8 mouse cellular contexts compared by ENCODE assay signal in the genomic region with DNA sequence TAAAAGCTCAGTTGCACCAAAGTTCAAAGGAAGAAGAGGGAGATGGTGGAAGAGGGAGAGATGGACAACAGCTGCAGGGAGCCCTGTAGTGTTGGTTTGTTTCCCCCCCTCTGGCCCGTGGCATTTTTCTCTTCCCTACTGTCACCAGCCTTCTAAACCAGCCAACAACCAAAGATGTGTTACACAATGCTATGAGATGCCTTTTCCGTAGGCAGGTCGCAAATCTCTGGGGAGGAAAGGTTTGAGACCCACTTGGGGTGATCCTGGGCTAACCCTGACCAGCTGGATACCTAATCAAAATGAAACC. TPM values are rescaled to one million over a fixed set of nuclear protein-coding genes. Genes with fewer than 3 reads are reported as not detected.
DNase-seq lines count a peak whose midpoint lies in the region; ATAC-seq and TF ChIP-seq lines count a peak whose summit lies in the region.

No protein-coding gene starts in this region.

- no peak for DNase-seq in heart, embryonic 10.5 days (ENCODE audit: low spot score)
- no peak for DNase-seq in heart, adult 11 months
- no peak for DNase-seq in gastrocnemius, postnatal 4 days (ENCODE audit: low spot score in 2 of 2)
- no peak for DNase-seq in yolk sac, embryonic 10.5 days (ENCODE audit: low spot score)

- H3K4me1 ChIP-seq in heart, embryonic 10.5 days = no peaks in the 10 kb centered on the region
- peaks cover 15% of the 10 kb centered on the region for H3K4me1 ChIP-seq in E14TG2a.4 (replicated peaks; ENCODE audit: low read depth, low read length)

- WGBS in heart, embryonic 10.5 days = 29% methylated on average over 3 of the region's 3 CpGs

- no peak for TF ChIP-seq CTCF in E14TG2a.4 (conservative IDR thresholded peaks at IDR 0.05; ENCODE audit: low read length)

- ATAC-seq in granulocyte monocyte progenitor cell, adult 5-6 weeks (replicated peaks; ENCODE audit: poor library complexity, severe bottlenecking) = peak; percentile 54
- ATAC-seq in megakaryocyte progenitor cell, adult 5-6 weeks (replicated peaks; ENCODE audit: poor library complexity) = peak; percentile 20; the same call in 1 of the 2 replicates
- ATAC-seq in erythroid progenitor cell, adult 5-6 weeks (replicated peaks; ENCODE audit: low FRiP score, poor library complexity, severe bottlenecking) = no peak

- peaks cover 5% of the 10 kb centered on the region for H3K36me3 ChIP-seq in heart, embryonic 10.5 days
- peaks cover 17% of the 10 kb centered on the region for H3K36me3 ChIP-seq in E14TG2a.4 (ENCODE audit: insufficient read depth, low read length)

- no peaks in the 10 kb centered on the region for H3K27me3 ChIP-seq in heart, embryonic 10.5 days (ENCODE audit: insufficient read depth, poor library complexity, severe bottlenecking)
- H3K27me3 ChIP-seq in E14TG2a.4 (ENCODE audit: insufficient read depth, low read length) = no peaks in the 10 kb centered on the region

- no peaks in the 10 kb centered on the region for H3K9me3 ChIP-seq in heart, embryonic 10.5 days
- no peaks in the 10 kb centered on the region for H3K9me3 ChIP-seq in E14TG2a.4 (ENCODE audit: low read length)

- H3K4me3 ChIP-seq in heart, embryonic 10.5 days = peak overlapping the region; percentile 69
- H3K4me3 ChIP-seq in E14TG2a.4 (replicated peaks; ENCODE audit: low read length) = peak overlapping the region; percentile 83

- peak overlapping the region; percentile 90 for H3K27ac ChIP-seq in heart, embryonic 10.5 days

RNA-seq across cellular contexts. Expression of a gene that starts 0.8 kb away (rescaled TPM):
- polyA plus RNA-seq in heart, embryonic 10.5 days (2016; fragmentation: Nextera tagmentation; extraction: Ambion mirVana) = 1.9 and 5.0 TPM in 2 replicates
- total RNA-seq in granulocyte monocyte progenitor cell, adult 5-6 weeks (2014; fragmentation: Nextera tagmentation) = 14.4 and 20.8 TPM in 2 replicates
- total RNA-seq in granulocyte monocyte progenitor cell, adult 5-6 weeks (2017) = 15.8 and 21.2 TPM in 2 replicates
- total RNA-seq in megakaryocyte progenitor cell, adult 5-6 weeks (2015) = 27.1 and 31.2 TPM in 2 replicates
- total RNA-seq in megakaryocyte progenitor cell, adult 5-6 weeks (2017) = 17.4 and 21.7 TPM in 2 replicates
- total RNA-seq in gastrocnemius, postnatal 4 days (2021) = 10 to 100 TPM; 11.6 to 12.7 TPM
- total RNA-seq in erythroid progenitor cell, adult 5-6 weeks (2015; ENCODE audit: low replicate concordance) = 10.1 and 15.1 TPM in 2 replicates
- total RNA-seq in erythroid progenitor cell, adult 5-6 weeks (2017; ENCODE audit: low replicate concordance) = 3.2 and 10.7 TPM in 2 replicates
